Mouse (Mus musculus) neural tube, embryonic 12.5 days (tissue): ENCODE measurements at regions not wholly inside any gene's neighbourhood (a gene's known extent, or its start where the extent isn't known, plus 50 kb on each side); places are given as distances from the start of the nearest gene placed in this dataset.

Experiments
- ATAC-seq: fragments of 200-750 bp; cut with Nextera tagmentation; 2 replicates; pipeline ENCODE4 v1.8.0; 2017; ENCODE audit warnings: low read depth, mild to moderate bottlenecking, moderate TSS enrichment, moderate library complexity; ENCODE audit not compliant: low FRiP score
- H3K27ac ChIP-seq: fragments of 300-500 bp; sonication (generic); 2 replicates; pipeline ENCODE4 v1.5.1; 2016
- H3K27me3 ChIP-seq: fragments of 300-500 bp; sonication (generic); replicated peaks from 2 replicates; pipeline ENCODE4 v1.6.1; 2016; ENCODE audit warnings: mild to moderate bottlenecking
- H3K36me3 ChIP-seq: fragments of 300-500 bp; sonication (generic); 2 replicates; pipeline ENCODE4 v1.6.1; 2016; ENCODE audit warnings: mild to moderate bottlenecking
- H3K4me1 ChIP-seq: fragments of 300-500 bp; sonication (generic); 2 replicates; pipeline ENCODE4 v1.6.1; 2016
- H3K4me2 ChIP-seq: fragments of 300-500 bp; sonication (generic); replicated peaks from 2 replicates; pipeline ENCODE4 v1.6.1; 2016; ENCODE audit warnings: mild to moderate bottlenecking
- H3K4me3 ChIP-seq: fragments of 300-500 bp; sonication (generic); 2 replicates; pipeline ENCODE4 v1.5.1; 2016
- H3K9ac ChIP-seq: fragments of 300-500 bp; sonication (generic); 2 replicates; pipeline ENCODE4 v1.6.1; 2016; ENCODE audit warnings: mild to moderate bottlenecking
- H3K9me3 ChIP-seq: fragments of 300-500 bp; sonication (generic); 2 replicates; pipeline ENCODE4 v1.6.1; 2016; ENCODE audit warnings: mild to moderate bottlenecking
- WGBS: fragments of 180-500 bp; shearing (Covaris S2); methylation state at CpG from one replicate; pipeline ENCODE4 v1.1.7; 2016; 5-methylcytosine and 5-hydroxymethylcytosine counted together

GRCm38 (mm10) chr2:50818557-50819304 is 330.2 kb downstream of the Rnd3 start:
- Histone ChIP-seq H3K27ac (no peak overlapping the region), H3K9ac (no peak overlapping the region), H3K36me3 (no peaks in the 10 kb centered on the region), H3K4me1 (no peaks in the 10 kb centered on the region), H3K4me3 (no peak overlapping the region), H3K27me3 (no peaks in the 10 kb centered on the region), H3K4me2 (no peak overlapping the region), H3K9me3 (no peaks in the 10 kb centered on the region)
- 86% methylated on average over 7 of the region's 7 CpGs for whole genome bisulfite sequencing
- ATAC-seq = no peak

DNA sequence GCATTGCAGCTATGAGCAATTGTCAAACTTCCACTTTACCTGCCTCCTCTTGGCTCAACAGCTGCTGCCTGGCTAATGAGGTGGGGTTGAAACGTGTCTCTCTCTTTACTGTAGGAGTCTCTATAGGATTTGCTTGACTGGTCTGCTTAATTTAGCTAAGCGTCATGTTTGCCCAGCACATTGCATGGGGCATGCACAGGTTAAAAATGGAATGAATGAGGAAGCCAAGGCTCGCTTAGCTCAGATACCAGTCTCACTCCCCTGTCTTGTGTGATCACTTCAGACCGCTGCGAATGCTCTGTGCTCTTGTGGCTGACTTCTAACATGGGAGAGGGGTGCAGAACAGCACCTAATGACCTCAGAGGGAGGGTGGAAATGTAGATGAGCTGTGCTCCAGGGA is 332.5 kb downstream of the Rnd3 start:
- Histone ChIP-seq H3K36me3 (no peaks in the 10 kb centered on the region), H3K4me2 (no peak overlapping the region), H3K4me1 (peaks cover 6% of the 10 kb centered on the region; the same call in 1 of the 2 replicates), H3K9ac (no peak overlapping the region), H3K27me3 (no peaks in the 10 kb centered on the region), H3K4me3 (no peak overlapping the region), H3K9me3 (no peaks in the 10 kb centered on the region), H3K27ac (no peak overlapping the region)
- no peak for ATAC-seq
- 83% methylated on average over 5 of the region's 5 CpGs for WGBS

DNA sequence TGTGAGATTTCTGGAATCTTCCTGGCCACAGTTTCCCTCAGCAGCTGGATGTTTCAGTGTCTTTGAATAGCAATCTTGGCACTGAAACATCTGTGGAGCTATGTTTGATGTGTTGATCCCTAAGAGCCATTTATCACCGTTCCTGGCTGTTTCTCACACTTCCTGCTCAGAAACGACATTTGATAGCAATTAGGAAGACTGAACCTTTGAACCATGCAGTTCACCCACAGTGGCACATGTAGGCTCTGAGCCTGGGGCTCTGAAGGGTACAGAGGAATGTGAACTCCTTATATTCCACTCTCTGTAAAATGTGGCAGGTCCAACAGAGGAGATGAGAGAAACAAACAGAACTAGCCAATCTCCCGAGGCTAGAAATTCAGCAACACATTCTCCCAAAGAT is 333.4 kb downstream of the Rnd3 start:
- H3K9ac ChIP-seq = no peak overlapping the region
- no peaks in the 10 kb centered on the region for H3K36me3 ChIP-seq
- H3K4me1 ChIP-seq = peaks cover 9% of the 10 kb centered on the region
- H3K4me2 ChIP-seq = no peak overlapping the region
- no peaks in the 10 kb centered on the region for H3K27me3 ChIP-seq
- ATAC-seq = no peak
- H3K9me3 ChIP-seq = no peaks in the 10 kb centered on the region
- no peak overlapping the region for H3K4me3 ChIP-seq
- WGBS = 42% methylated on average over 3 of the region's 3 CpGs
- H3K27ac ChIP-seq = no peak overlapping the region

DNA sequence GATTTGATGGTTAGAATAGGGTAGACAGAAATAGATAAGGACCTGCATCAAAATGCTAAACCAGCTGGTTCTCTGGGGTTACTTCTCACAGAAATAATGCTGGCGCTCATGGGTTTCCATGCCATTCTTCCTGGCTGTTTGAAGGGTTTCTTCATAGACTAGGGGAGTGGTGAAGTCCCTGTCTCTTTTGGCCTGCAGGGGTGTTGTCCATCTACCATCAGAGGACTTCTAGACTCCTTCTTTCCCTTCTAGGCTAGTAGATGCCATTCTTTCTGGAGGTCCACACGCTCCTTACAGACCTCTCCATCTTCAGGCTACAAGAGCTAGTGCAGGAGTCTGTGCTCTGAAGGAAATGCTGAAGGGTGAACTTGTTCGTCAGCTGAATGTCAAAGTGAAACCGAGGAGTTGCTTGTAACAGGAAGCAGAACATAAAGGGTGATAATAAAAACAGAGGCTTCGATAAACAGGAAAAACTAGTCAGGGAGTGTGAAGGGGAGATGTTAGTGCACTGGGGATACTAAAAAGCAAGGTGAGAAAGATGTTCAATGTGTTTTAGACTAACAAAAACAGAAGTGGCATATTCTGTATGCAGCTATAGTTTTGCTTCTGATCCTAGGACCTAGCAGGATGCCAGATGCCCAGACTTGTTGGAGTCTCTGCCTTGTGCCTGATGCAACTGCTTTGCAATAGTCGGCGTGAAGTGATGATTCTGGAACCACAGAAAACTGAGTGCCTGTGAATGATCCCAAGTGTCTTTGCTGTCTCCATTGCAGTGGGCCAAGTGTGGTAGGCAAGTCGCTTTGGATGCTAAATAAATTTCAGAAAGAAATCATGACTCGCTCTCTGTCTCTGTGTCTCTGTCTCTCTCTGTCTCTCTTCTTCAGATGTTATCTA is 335.1 kb downstream of the Rnd3 start:
- Histone ChIP-seq H3K36me3 (no peaks in the 10 kb centered on the region), H3K4me1 (peaks cover 13% of the 10 kb centered on the region), H3K9me3 (no peaks in the 10 kb centered on the region), H3K9ac (no peak overlapping the region), H3K27ac (no peak overlapping the region), H3K4me3 (no peak overlapping the region), H3K4me2 (no peak overlapping the region), H3K27me3 (no peaks in the 10 kb centered on the region)
- no peak for ATAC-seq
- WGBS = 84% methylated on average over 9 of the region's 9 CpGs

DNA sequence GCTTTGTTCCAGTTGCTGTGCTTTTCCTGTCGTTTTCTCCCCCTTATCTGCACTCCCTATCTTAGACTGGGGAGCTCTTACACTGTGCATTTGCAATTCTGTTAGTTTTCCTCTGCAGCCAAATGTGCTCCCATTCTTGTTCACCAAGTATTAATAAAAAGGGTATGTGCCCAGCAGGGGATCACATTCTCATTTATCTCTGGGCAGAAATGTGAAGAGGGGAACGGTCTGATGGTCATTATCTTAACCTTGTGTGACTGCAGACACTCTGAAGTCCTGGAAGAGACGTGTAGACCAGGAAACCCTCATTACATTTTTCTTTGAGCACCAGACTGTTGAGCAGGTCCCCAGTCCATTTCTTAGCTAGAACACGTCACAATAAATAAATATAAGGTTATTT is 336.6 kb downstream of the Rnd3 start:
- Histone ChIP-seq H3K4me1 (peaks cover 13% of the 10 kb centered on the region), H3K9me3 (no peaks in the 10 kb centered on the region), H3K9ac (no peak overlapping the region), H3K4me3 (no peak overlapping the region), H3K27ac (no peak overlapping the region), H3K4me2 (no peak overlapping the region), H3K36me3 (no peaks in the 10 kb centered on the region), H3K27me3 (no peaks in the 10 kb centered on the region)
- ATAC-seq = no peak
- 34% methylated on average over 4 of the region's 4 CpGs for WGBS

DNA sequence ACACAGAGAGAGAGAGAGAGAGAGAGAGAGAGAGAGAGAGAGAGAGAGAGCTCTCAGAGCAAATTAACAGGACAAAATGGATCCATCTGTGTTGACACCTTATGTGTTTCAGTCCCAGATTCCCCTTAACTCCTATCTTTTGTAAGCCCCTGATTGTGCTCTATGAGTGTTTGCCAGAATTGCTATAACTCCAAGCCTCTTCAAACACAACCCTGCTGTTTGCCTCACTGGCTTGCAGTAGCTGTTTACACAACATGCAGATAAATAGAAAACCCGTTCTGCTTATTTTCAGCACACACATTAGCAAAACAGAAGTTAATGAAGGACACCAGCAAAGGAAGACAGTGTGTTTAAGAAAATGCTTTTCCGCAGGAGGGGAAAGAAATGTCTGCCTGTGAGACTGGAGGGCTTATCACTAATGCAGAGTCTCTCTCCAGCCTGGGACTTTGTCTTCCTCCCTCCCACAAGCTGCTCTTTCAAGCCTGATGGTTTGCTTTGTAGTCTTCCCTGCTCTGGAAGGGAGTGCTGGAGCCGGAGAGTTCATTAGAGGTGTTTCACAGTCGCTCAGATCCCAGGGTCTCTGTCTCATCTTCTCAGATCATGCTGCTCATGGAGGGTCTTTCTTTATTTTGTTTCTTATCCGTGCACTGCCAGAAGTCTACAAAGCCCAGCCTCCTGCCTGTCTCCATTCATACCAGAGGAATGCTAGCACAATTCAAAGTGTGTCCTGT is 338.4 kb downstream of the Rnd3 start:
- WGBS = 14% methylated on average over 5 of the region's 5 CpGs
- Histone ChIP-seq H3K9ac (no peak overlapping the region), H3K36me3 (no peaks in the 10 kb centered on the region), H3K9me3 (no peaks in the 10 kb centered on the region), H3K4me2 (no peak overlapping the region), H3K4me1 (peaks cover 13% of the 10 kb centered on the region), H3K27me3 (no peaks in the 10 kb centered on the region), H3K27ac (no peak overlapping the region), H3K4me3 (no peak overlapping the region)
- no peak for ATAC-seq

DNA sequence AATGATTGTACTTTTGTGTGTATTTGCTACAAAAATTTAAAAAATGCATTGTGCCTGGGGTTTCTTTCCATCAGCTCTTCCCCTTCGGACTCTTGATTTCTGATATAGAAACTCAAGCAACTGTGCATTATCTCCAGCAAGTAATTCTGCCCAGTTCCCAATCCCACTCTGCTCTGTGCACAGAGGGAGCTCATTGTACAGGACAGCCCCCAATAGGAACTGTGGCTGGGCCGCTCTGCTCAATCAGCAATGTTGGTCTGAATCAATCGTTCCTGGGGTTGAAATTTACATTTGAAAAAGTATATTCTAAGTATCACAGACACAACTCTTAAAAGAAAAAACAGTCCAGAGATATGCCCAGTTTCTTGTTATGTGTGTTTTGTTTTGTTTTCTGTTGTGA is 339.1 kb downstream of the Rnd3 start:
- no peak for ATAC-seq
- H3K27ac ChIP-seq = no peak overlapping the region
- H3K9me3 ChIP-seq = no peaks in the 10 kb centered on the region
- H3K36me3 ChIP-seq = no peaks in the 10 kb centered on the region
- H3K4me2 ChIP-seq = no peak overlapping the region
- H3K4me1 ChIP-seq = peaks cover 13% of the 10 kb centered on the region
- no peaks in the 10 kb centered on the region for H3K27me3 ChIP-seq
- H3K9ac ChIP-seq = no peak overlapping the region
- WGBS = 51% methylated on average over 3 of the region's 3 CpGs
- H3K4me3 ChIP-seq = no peak overlapping the region

- Histone ChIP-seq H3K9ac (no peak overlapping the region), H3K27ac (no peak overlapping the region), H3K27me3 (no peaks in the 10 kb centered on the region), H3K36me3 (no peaks in the 10 kb centered on the region), H3K4me3 (no peak overlapping the region), H3K9me3 (no peaks in the 10 kb centered on the region), H3K4me2 (no peak overlapping the region), H3K4me1 (peaks cover 12% of the 10 kb centered on the region)
- no peak for ATAC-seq
- WGBS = 82% methylated on average over 6 of the region's 6 CpGs
These were observed 341.6 kb downstream of the Rnd3 start for GRCm38 (mm10) chr2:50807162-50807960.

- H3K36me3 ChIP-seq = no peaks in the 10 kb centered on the region
- peaks cover 5% of the 10 kb centered on the region for H3K4me1 ChIP-seq
- H3K27me3 ChIP-seq = no peaks in the 10 kb centered on the region
- no peak overlapping the region for H3K4me2 ChIP-seq
- WGBS = 86% methylated on average over 3 of the region's 3 CpGs
- no peak overlapping the region for H3K9ac ChIP-seq
- no peak overlapping the region for H3K4me3 ChIP-seq
- no peaks in the 10 kb centered on the region for H3K9me3 ChIP-seq
- no peak overlapping the region for H3K27ac ChIP-seq
- no peak for ATAC-seq
These were observed 343.3 kb downstream of the Rnd3 start for GRCm38 (mm10) chr2:50805645-50806044.

DNA sequence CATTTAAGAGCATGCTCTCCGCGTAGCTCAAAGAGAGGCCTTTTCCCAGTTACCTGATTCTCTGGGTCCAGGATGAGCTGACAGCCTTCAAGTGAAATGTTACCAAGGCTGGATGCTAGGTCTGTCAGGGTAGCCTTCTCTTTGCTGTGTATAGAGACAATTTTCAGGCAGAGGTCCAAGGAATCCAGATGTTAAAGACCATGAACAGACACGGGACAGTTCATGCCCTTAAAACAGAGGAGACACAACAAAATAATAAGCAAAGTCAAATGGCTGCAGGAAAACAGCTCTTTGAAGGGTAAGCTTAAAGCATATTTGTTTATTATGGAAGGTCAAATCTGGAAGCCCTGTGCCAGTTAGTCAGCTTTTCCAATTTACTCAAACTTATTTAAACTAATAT is 352.8 kb downstream of the Rnd3 start:
- Histone ChIP-seq H3K27me3 (no peaks in the 10 kb centered on the region), H3K4me1 (peaks cover 3% of the 10 kb centered on the region; the same call in 1 of the 2 replicates), H3K9me3 (0 out of 2 replicates have a peak, but pooled peaks cover 5% of the 10 kb centered on the region), H3K36me3 (no peaks in the 10 kb centered on the region), H3K4me3 (no peak overlapping the region), H3K27ac (no peak overlapping the region), H3K9ac (no peak overlapping the region), H3K4me2 (no peak overlapping the region)
- no peak for ATAC-seq
- 85% methylated on average over 3 of the region's 3 CpGs for WGBS

- Histone ChIP-seq H3K36me3 (no peaks in the 10 kb centered on the region), H3K9ac (no peak overlapping the region), H3K4me1 (peaks cover 3% of the 10 kb centered on the region; the same call in 1 of the 2 replicates), H3K4me3 (no peak overlapping the region), H3K4me2 (no peak overlapping the region), H3K27ac (no peak overlapping the region), H3K9me3 (0 out of 2 replicates have a peak, but pooled peaks cover 5% of the 10 kb centered on the region), H3K27me3 (no peaks in the 10 kb centered on the region)
- WGBS = 75% methylated on average over 2 of the region's 2 CpGs
- no peak for ATAC-seq
These were observed 355.3 kb downstream of the Rnd3 start for GRCm38 (mm10) chr2:50793616-50794015.
